Mouse (Mus musculus): Measurements from ENCODE around the gene Pigs.

Gene Pigs

DNA sequence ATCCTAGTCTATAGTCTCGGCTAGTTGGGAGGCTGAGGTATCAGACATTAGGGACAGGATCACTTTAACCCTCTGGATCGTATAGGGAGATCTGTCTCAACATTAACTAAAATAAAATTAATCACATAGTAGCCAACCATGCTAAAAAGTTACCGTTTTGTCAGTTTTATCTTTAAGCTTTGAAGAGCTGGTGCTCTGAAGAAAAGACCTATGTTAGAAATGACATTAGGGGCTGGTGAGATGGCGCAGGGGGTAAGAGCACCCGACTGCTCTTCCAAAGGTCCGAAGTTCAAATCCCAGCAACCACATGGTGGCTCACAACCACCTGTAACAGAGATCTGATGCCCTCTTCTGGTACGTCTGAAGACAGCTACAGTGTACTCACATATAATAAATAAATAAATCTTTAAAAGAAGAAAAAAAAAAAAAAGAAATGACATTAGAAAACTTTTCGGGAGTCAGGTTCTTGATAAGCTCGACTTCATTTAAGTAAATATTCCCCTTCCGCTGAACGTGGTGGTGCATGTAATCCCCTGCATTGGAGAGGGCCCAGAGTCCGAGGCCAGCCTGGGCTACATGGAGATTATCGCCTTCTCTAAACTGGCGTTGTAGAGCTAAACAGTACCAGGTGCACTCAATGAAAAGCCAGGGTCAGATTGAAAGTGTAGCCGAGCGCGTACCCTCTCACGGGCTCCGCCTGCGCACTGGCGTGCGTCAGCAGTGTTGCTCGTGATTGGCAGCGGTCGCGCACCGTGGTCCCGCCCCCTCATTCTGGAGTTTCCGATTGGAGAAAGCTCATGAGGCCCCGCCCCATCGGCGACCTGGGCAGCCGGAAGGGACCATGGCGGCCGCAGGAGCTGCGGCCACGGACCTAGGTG, at the start of gene Pigs:
Gene Pigs (plus strand): TSS at position 782 of the 878 bp plus-strand sequence.
- DNase-seq (ENCODE audit: low spot score in 2 of 2) = peak; percentile 97 to 98

- no peak for DNase-seq (ENCODE audit: low spot score in 2 of 2)
Measured at GRCm38 (mm10) chr11:78278853-78279252, 49.4 kb upstream of the Pigs start.

GRCm38 (mm10) chr11:78279586-78279985, 48.6 kb upstream of the Pigs start:
- DNase-seq (ENCODE audit: low spot score in 2 of 2) = no peak

GRCm38 (mm10) chr11:78289146-78289763, 39.0 kb upstream of the Pigs start:
- no peak for DNase-seq (ENCODE audit: low spot score in 2 of 2)

GRCm38 (mm10) chr11:78290654-78291053, 37.6 kb upstream of the Pigs start, which contains the start of gene BC030499:
BC030499 (plus strand) TSS chr11:78290841.
- no peak for DNase-seq (ENCODE audit: low spot score in 2 of 2)

- no peak for DNase-seq (ENCODE audit: low spot score in 2 of 2)
Measured at GRCm38 (mm10) chr11:78294585-78294984, 33.6 kb upstream of the Pigs start.

- no peak for DNase-seq (ENCODE audit: low spot score in 2 of 2)
Measured at GRCm38 (mm10) chr11:78300917-78301316, 27.3 kb upstream of the Pigs start.

DNA sequence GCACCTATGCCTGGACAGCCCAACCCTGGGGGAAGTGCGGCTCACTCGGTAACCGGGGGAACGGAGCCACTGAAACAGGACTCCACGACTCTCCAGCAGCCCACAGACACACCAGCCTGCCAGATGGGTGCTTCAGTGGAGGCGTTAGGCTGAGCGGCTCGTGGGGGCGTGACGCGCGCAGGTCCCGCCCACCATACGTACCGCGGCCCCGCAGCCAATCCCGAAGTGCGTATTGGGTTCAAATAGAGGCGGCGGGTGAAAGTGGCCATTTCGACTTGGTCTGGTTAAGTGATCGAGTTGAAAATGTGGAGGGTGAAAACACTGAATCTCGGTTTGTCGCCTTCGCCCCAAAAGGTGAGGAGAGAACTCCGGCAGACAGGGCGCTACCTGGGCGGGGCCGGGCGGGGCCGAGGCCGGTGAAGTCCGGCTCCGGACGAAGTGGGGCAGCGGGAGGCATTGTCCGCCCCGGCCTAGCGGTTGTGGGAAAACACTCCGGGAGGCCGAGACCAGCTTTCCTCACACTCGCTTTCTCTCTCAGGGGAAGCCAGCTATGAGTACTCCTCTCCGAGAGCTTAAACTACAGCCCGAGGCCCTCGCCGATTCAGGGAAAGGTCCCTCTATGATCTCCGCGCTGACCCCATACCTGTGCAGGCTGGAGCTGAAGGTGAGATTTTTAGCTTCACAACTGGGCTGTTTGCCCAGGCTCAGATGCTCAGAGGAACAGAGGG, 26.7 kb upstream of the Pigs start, which contains the start of gene Spag5:
Gene Spag5 (plus strand): TSS at position 173 of the 728 bp plus-strand sequence.
- DNase-seq (ENCODE audit: low spot score in 2 of 2) = peak; percentile 94 to 95

GRCm38 (mm10) chr11:78305272-78305671, 22.9 kb upstream of the Pigs start:
- no peak for DNase-seq (ENCODE audit: low spot score in 2 of 2)

DNA sequence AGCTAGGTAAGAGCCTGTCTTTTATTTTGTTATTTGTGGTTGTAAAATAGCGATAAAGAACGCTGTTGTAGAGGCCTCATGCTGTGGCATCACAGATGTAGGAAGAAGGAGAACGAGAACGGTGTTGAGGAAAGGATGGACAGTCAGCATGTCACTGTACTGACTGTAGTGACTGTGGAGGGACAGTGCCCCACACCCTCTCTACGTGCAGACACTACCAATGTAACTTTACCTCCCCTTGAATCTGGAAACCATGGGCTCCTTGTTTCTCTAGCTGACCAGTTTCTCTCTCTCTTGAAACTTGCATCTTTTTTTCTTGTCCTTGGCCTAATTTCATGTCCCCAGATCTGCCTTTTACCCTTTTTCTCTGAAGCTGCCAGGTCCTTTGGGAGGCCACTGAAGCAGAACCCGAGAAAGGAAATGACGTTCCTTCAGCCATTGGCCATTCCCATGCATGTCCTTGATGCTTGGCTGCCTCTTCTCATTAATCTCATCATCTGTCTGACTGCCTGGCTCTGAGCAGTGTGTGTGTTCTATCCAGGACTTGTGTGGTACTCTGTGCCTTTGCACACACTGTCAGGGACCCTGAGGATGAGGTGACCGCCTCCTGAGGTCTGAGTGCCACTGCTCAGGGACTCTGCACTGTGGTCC, 17.2 kb upstream of the Pigs start:
- no peak for DNase-seq (ENCODE audit: low spot score in 2 of 2)

DNA sequence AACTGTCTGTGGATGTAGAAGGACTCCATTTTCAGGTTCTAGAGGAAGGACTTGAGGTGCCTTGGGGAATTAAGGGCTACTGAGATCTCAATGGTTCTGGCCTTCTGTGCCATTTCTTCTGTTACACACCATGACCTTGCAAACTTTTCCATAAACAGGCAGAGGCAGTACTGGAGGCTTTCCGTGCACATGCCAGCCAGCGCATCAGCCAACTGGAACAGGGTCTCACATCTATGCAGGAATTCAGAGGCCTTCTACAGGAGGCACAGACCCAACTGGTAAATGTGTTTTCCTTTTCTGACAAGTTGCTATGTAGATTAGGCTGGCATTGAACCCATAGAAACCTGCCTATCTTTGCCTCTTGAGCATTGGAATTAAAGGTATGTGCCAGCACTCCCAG, 14.6 kb upstream of the Pigs start:
- DNase-seq (ENCODE audit: low spot score in 2 of 2) = no peak

GRCm38 (mm10) chr11:78318411-78318810, 9.8 kb upstream of the Pigs start:
- DNase-seq (ENCODE audit: low spot score in 2 of 2) = no peak

- peak; percentile 68 to 72 for DNase-seq (ENCODE audit: low spot score in 2 of 2)
Measured at GRCm38 (mm10) chr11:78322076-78322831, 6.0 kb upstream of the Pigs start.

DNA sequence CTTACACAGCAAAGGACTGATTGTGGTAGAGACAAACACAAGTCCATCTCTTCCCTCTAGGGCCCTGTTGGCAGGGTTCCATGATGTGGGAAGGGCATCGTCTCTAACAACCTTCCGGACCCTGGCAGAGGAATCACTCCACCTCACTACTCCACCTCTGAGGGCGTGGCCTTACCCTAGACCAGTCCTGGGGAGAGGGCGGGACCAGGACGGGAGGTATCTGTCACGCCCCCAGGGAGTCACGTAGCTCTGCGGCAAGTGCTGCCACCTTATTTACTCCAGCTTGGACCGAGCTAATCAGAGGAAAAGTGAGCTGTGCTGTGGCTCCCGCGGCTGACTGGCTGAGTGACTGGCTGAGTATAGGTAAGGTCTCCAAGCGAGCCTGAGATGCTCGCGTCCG, 5.4 kb upstream of the Pigs start, which contains the start of gene Aldoc:
Gene Aldoc (plus strand): TSS at position 109 of the 400 bp plus-strand sequence.
- peak; percentile 87 to 92 for DNase-seq (ENCODE audit: low spot score in 2 of 2)

DNA sequence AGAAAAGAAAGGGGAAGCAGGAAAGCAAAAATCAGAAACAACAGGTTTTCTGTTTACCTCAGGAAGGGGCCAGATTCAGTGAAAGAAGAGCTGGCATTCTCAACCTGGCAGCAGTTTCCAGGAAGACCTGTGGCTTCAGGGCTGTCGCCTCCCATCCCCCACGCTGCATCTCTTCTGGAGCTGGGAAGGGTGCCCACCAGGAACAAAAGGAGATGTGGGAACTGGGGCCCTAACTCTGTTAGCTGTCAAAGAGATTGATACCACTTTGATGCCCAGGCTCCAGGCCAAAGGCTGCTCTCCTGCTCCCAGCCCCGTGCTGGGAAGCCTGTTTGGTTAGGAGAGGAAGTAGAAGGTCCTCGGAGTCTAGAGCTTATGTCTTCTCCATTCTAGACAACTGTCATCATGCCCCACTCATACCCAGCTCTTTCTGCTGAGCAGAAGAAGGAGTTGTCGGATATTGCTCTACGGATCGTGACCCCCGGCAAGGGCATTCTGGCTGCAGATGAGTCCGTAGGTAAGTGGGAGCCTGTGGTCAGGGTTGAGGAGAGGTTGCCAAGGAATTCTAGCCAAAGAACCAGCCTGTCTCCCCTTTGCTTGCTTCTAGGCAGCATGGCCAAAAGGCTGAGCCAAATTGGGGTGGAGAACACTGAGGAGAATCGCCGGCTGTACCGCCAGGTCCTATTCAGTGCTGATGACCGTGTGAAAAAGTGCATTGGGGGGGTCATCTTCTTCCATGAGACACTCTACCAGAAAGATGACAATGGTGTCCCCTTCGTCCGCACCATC, 4.0 kb upstream of the Pigs start:
- peak; percentile 70 to 80 for DNase-seq (ENCODE audit: low spot score in 2 of 2)

GRCm38 (mm10) chr11:78324965-78325364, 3.2 kb upstream of the Pigs start:
- peak in 1 of 2 experiments; percentile 33 for DNase-seq (ENCODE audit: low spot score in 2 of 2)

DNA sequence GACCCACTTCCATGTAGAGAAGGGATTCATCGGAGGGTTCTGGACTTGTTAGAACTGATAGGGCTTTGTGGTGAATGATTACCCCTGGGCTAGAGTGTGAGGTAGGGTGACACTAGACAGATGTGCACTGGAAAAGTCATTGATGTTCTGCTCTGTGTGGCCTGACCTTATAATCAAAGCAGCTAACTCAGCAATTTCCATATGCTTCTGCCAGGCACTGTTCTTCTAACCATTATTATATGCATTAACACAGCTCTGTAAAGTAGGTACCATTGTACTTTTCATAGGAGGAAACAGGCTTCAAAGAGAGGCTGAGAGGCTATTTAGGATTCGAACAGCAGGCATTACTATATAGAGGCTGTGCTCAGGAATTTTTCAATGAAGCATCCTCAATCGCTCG, 1.0 kb upstream of the Pigs start:
- no peak for DNase-seq (ENCODE audit: low spot score in 2 of 2)

GRCm38 (mm10) chr11:78328512-78329056, 369 bp downstream of the Pigs start:
- DNase-seq (ENCODE audit: low spot score in 2 of 2) = no peak

DNA sequence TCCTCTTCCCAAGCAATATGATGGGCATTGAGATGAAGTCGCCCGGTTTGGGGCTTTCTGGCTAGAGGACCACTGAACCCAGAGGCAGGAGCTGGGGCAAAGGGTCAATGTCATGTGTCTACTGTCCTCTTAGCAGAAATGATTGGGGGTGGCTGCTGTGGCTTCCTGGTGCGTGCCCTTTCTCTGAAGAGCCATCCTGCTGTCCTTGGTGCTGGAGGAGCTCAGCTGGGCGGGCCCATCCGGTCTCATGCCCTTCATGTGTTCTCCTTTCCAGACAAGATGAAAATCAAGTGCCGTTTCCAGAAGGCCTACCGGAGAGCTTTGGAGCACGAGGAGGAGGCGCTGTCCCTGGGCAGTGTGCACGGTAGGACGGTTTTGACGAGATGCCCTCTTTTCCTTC, 4.5 kb downstream of the Pigs start:
- no peak for DNase-seq (ENCODE audit: low spot score in 2 of 2)

DNA sequence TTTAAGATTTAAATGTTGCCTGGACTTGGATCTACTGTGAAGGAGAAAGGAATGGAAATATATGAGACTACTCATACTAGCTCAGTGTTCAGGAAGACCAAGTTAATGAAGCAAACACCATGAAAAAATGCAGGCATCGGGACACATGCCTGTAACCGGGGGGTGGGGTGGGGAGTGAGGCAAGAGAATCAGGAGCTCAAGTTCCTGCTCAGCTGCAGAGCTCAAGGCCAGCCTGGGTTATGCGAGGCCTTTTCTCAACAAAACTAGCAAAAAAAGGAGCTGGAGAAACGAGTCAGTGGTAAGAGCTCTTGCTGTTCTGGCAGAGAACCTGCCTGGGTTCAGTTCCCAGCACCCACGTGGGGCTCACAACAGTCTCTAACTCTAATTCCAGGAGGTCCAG, 5.8 kb downstream of the Pigs start:
- no peak for DNase-seq (ENCODE audit: low spot score in 2 of 2)
